Mouse (Mus musculus): ENCODE measurements around the gene Krr1. TPM values are rescaled to one million over a fixed set of nuclear protein-coding genes. Genes with fewer than 3 reads are reported as not detected.

Gene Krr1
- polyA plus RNA-seq, 1 experiment = 10.5 TPM

- TF ChIP-seq CEBPB (IDR thresholded peaks at IDR 0.05; ENCODE audit: insufficient read depth, poor library complexity, severe bottlenecking) (no peak), REST (IDR thresholded peaks at IDR 0.05; ENCODE audit: insufficient read depth, insufficient read length) (no peak), SRF (IDR thresholded peaks at IDR 0.05; ENCODE audit: control insufficient read depth, insufficient read length, low read depth) (no peak), TCF3 (IDR thresholded peaks at IDR 0.05; ENCODE audit: insufficient read length, low read depth) (no peak), USF1 (IDR thresholded peaks at IDR 0.05; ENCODE audit: low read depth) (no peak), MYOD1 (IDR thresholded peaks at IDR 0.05; ENCODE audit: control insufficient read depth in 1 of 3, insufficient read length in 2 of 3, low read depth in 2 of 3) (no peak), POLR2AphosphoS2 (IDR thresholded peaks at IDR 0.05; ENCODE audit: insufficient read length, low read depth) (no peak), MAX (IDR thresholded peaks at IDR 0.05; ENCODE audit: low read depth) (no peak), MYOG (IDR thresholded peaks at IDR 0.05; ENCODE audit: control insufficient read depth in 1 of 3, insufficient read depth in 1 of 3, insufficient read length in 2 of 3, low read depth in 2 of 3) (no peak), E2F4 (IDR thresholded peaks at IDR 0.05; ENCODE audit: insufficient read depth) (no peak), POLR2A (IDR thresholded peaks at IDR 0.05; ENCODE audit: insufficient read length, low read depth) (no peak), TCF12 (IDR thresholded peaks at IDR 0.05; ENCODE audit: insufficient read depth, poor library complexity, severe bottlenecking) (no peak)
- no peak overlapping the region for H3ac ChIP-seq (ENCODE audit: control insufficient read depth, insufficient read length)
- H3K4me2 ChIP-seq (ENCODE audit: low read depth) = peak overlapping the region; percentile 54
- H3K79me2 ChIP-seq (ENCODE audit: control insufficient read depth, insufficient read depth) = no peaks in the 10 kb centered on the region
- no peaks in the 10 kb centered on the region for H3K36me3 ChIP-seq (ENCODE audit: control insufficient read depth, insufficient read depth)
- H3K4me3 ChIP-seq = no peak overlapping the region
- no peaks in the 10 kb centered on the region for H3K27me3 ChIP-seq (ENCODE audit: control insufficient read depth, insufficient read depth, insufficient read length)
These were observed 47.6 kb upstream of the Krr1 start for GRCm38 (mm10) chr10:111924716-111925488.

- Histone ChIP-seq H3K4me3 (no peak overlapping the region), H3ac (ENCODE audit: control insufficient read depth, insufficient read length) (no peak overlapping the region), H3K4me2 (ENCODE audit: low read depth) (peak overlapping the region; percentile 54), H3K79me2 (ENCODE audit: control insufficient read depth, insufficient read depth) (no peaks in the 10 kb centered on the region), H3K27me3 (ENCODE audit: control insufficient read depth, insufficient read depth, insufficient read length) (no peaks in the 10 kb centered on the region), H3K36me3 (ENCODE audit: control insufficient read depth, insufficient read depth) (no peaks in the 10 kb centered on the region)
- TF ChIP-seq CEBPB (IDR thresholded peaks at IDR 0.05; ENCODE audit: insufficient read depth, poor library complexity, severe bottlenecking) (no peak), MYOD1 (IDR thresholded peaks at IDR 0.05; ENCODE audit: control insufficient read depth in 1 of 3, insufficient read length in 2 of 3, low read depth in 2 of 3) (no peak), SRF (IDR thresholded peaks at IDR 0.05; ENCODE audit: control insufficient read depth, insufficient read length, low read depth) (no peak), TCF3 (IDR thresholded peaks at IDR 0.05; ENCODE audit: insufficient read length, low read depth) (no peak)
These were observed 47.0 kb upstream of the Krr1 start for GRCm38 (mm10) chr10:111925489-111925860.

- H3K36me3 ChIP-seq (ENCODE audit: control insufficient read depth, insufficient read depth) = no peaks in the 10 kb centered on the region
- no peak overlapping the region for H3K4me2 ChIP-seq (ENCODE audit: low read depth)
- no peaks in the 10 kb centered on the region for H3K79me2 ChIP-seq (ENCODE audit: control insufficient read depth, insufficient read depth)
- H3ac ChIP-seq (ENCODE audit: control insufficient read depth, insufficient read length) = no peak overlapping the region
- no peak overlapping the region for H3K4me3 ChIP-seq
- H3K27me3 ChIP-seq (ENCODE audit: control insufficient read depth, insufficient read depth, insufficient read length) = no peaks in the 10 kb centered on the region
- TF ChIP-seq TCF12 (IDR thresholded peaks at IDR 0.05; ENCODE audit: insufficient read depth, poor library complexity, severe bottlenecking) = no peak
- no peak for TF ChIP-seq POLR2A (IDR thresholded peaks at IDR 0.05; ENCODE audit: insufficient read length, low read depth)
- TF ChIP-seq E2F4 (IDR thresholded peaks at IDR 0.05; ENCODE audit: insufficient read depth) = no peak
- TF ChIP-seq CEBPB (IDR thresholded peaks at IDR 0.05; ENCODE audit: insufficient read depth, poor library complexity, severe bottlenecking) = no peak
- TF ChIP-seq MAX (IDR thresholded peaks at IDR 0.05; ENCODE audit: low read depth) = no peak
- no peak for TF ChIP-seq USF1 (IDR thresholded peaks at IDR 0.05; ENCODE audit: low read depth)
- no peak for TF ChIP-seq SRF (IDR thresholded peaks at IDR 0.05; ENCODE audit: control insufficient read depth, insufficient read length, low read depth)
These were observed 39.7 kb upstream of the Krr1 start for GRCm38 (mm10) chr10:111932621-111933345.

- no peaks in the 10 kb centered on the region for H3K36me3 ChIP-seq (ENCODE audit: control insufficient read depth, insufficient read depth)
- TF ChIP-seq MAX (IDR thresholded peaks at IDR 0.05; ENCODE audit: low read depth) (no peak), POLR2A (IDR thresholded peaks at IDR 0.05; ENCODE audit: insufficient read length, low read depth) (no peak), TCF3 (IDR thresholded peaks at IDR 0.05; ENCODE audit: insufficient read length, low read depth) (no peak), MYOG (IDR thresholded peaks at IDR 0.05; ENCODE audit: control insufficient read depth in 1 of 3, insufficient read depth in 1 of 3, insufficient read length in 2 of 3, low read depth in 2 of 3) (no peak), E2F4 (IDR thresholded peaks at IDR 0.05; ENCODE audit: insufficient read depth) (no peak), TCF12 (IDR thresholded peaks at IDR 0.05; ENCODE audit: insufficient read depth, poor library complexity, severe bottlenecking) (no peak), CEBPB (IDR thresholded peaks at IDR 0.05; ENCODE audit: insufficient read depth, poor library complexity, severe bottlenecking) (no peak), MYOD1 (IDR thresholded peaks at IDR 0.05; ENCODE audit: control insufficient read depth in 1 of 3, insufficient read length in 2 of 3, low read depth in 2 of 3) (no peak), POLR2AphosphoS2 (IDR thresholded peaks at IDR 0.05; ENCODE audit: insufficient read length, low read depth) (no peak), REST (IDR thresholded peaks at IDR 0.05; ENCODE audit: insufficient read depth, insufficient read length) (no peak), USF1 (IDR thresholded peaks at IDR 0.05; ENCODE audit: low read depth) (no peak), SRF (IDR thresholded peaks at IDR 0.05; ENCODE audit: control insufficient read depth, insufficient read length, low read depth) (no peak)
These were observed 37.3 kb upstream of the Krr1 start for GRCm38 (mm10) chr10:111935207-111935606.

More at GRCm38 (mm10) chr10:111935207-111935606, 37.3 kb upstream of the Krr1 start:
- Histone ChIP-seq H3K4me3 (no peak overlapping the region), H3K27me3 (ENCODE audit: control insufficient read depth, insufficient read depth, insufficient read length) (no peaks in the 10 kb centered on the region), H3K4me2 (ENCODE audit: low read depth) (no peak overlapping the region), H3ac (ENCODE audit: control insufficient read depth, insufficient read length) (no peak overlapping the region), H3K79me2 (ENCODE audit: control insufficient read depth, insufficient read depth) (no peaks in the 10 kb centered on the region)
